Mouse (Mus musculus): ENCODE data around the gene Ovol1. TPM values are rescaled to one million over a fixed set of nuclear protein-coding genes. Genes with fewer than 3 reads are reported as not detected.

The Ovol1 gene
- total RNA-seq, 2 experiments from 2014 or later = not detected

DNA sequence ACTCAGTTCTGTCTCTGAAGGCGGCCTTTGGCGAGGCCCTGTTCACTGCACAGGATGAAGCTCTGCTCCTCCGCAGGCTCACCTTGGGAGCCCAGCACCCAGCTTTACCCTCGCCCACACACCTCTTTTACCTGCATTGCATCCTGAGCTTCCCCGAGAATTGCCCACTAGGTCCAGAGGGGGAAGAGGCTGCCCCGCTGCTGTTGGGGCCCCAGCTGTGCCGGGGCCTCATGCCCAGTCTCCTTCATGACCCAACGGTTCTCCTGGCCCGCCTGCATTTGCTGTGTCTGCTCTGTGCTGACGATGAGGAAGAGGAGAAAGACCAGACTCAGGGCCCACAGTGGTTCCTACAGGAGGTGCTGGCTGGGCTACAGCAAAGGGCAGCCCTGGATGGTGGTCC, 9.1 kb upstream of the Ovol1 start:
- no peak for DNase-seq (ENCODE audit: low spot score in 2 of 2)

DNA sequence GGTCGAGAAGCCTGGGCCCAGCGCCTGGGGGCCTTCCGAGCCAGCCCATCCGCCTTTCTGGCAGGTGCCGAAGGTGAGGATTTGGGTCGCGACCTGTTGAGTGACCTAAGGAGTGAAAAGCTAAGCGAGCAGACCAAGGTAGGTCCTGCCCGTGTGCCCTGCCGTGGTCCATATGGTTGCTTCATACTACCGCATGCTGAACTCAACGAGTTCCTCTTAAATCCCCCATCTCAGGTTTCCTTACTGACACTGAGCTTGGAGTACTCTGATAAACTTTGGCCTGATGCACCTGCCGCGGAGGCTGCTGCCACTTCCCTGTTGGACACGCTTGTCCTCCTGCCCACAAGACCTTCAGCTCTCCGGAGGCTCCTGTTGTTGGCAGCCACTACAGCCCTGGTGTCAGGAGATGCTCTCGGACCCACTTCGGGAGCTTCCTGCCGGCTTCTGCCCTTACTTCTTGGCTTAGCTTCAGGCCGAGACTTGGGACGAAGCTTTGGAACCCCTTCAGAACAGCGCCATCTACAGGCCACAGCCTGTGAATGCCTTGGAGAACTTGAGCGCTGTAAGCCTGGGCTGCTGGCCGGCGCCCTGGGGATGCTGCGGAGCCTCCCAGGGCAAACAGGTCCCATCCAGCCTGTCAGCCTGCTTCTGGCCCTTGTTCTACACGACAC, 8.2 kb upstream of the Ovol1 start:
- DNase-seq (ENCODE audit: low spot score in 2 of 2) = peak; percentile 51 to 81

DNA sequence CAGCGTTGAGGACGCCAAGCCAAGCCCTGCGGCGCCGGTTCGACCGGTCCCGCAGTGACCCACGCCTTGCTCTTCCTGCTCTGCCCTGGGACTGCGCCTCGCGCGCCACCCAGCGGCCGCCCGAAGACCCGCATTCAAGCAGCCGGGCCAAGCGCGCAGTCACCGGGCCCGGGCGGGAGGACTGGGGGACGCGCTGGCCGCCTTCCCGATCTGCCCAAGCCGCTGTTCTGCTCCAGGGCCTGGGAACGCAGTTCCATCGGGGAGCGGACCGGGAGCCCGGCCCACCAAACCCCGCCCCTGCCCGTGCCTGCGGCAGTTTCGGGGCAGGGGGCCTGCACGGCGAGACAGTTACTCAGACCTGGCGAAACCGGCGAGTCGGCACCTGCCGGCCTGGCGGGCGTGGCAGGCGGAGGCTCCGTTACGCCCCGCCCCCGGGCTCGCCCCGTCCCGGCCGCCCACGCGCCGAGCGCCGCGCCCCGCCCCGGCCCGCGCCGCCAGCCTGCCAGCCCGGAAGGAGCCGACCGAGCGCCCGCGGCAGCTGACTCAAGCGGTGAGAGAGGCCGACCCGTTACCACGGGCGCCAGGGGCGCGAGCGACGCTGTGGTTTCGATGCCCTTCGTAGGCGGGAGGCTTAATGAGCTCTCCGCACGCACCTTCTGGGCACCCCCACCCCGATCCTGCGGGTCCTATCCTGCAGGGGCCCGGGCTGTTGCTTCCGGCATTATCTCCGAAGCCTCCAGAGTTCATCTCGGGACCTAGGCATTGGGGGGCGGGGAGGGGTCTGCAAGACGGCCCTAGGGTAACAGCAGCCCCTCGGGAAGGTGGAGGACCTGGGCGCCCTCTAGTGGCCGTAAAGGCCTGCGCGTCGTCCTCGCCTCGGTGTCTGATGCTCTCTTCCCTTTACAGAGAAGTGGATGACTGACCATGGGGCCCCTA, 7.4 kb upstream of the Ovol1 start, which contains the start of gene Ap5b1:
Gene Ap5b1, plus strand, starts transcription at position 492 of the 936 bp plus-strand sequence.
- DNase-seq (ENCODE audit: low spot score in 2 of 2) = peak; percentile 78 to 90

DNA sequence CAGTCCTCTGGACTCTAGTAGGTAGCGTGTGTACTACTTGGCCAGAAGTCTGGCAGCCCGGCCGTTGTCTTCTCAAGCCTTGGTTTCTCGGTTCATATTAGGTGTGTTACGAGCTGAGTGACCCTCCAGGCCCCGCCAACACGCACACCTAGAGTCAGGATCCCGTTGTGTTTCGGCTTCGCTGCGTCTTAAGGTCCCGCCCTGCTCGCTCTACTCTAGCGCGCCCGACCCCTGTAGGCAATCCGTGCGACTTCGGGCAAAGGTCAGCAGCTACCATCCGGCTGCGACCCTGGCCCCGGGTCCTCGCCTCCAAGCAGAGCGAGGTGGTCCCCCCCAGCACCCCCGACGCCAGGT, 6.7 kb upstream of the Ovol1 start:
- no peak for DNase-seq (ENCODE audit: low spot score in 2 of 2)

DNA sequence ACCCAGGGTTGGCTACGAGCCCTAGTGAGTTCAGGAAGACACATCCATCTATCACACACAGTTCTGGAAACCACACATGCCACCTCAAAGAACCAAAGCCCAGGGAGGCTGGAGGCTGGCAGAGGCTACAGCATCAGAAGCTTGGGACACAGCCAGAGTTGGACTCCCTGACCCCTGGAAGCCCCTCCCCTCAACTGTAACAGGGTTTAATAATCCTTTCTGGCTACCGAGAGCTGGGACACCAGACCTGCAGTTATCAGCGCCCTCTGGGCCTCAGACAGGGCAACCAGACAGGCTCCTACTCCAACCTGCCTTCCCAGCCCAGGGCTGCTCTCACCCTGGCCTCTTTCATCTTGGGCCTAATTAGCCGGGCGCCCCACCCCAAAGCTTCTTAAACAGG, 5.9 kb upstream of the Ovol1 start:
- DNase-seq (ENCODE audit: low spot score in 2 of 2) = no peak

DNA sequence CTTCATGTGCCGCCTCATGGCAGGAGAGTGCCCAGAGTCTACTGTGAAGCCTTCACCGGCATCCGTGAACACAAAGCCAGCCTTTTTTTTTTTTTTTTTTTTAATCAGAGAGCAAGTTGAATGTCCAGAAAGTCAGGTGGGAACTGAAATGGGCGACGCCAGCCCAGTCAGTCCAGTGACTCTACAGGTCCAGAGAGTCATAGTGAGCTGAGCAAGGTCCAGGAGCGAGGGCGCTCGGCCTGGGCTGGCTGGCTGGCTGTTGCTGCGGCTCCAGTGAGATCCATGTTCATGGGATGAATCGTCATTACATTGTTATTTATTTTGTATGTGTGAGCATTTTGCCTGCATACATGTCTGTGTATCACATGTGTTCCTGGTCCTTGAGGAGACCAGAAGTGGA, 2.3 kb upstream of the Ovol1 start:
- no peak for DNase-seq (ENCODE audit: low spot score in 2 of 2)

DNA sequence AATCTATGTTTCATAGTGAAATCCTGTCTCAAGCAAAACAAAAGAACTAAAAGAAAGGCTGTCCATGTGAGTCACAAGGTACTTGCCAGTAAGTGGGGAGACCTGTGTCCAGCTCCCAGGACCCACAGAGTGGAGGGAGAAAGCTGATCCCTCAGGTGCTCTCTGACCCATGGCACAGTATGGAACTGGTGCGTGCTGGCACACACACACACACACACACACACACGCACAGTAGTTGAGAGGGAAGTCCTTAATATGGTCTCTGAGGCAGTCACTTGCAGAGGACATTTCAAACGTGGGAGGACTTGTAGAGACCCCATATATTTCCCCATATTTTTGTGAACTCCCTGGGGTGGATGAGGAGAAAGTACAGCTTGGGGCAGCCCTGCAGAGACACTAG, 1.4 kb upstream of the Ovol1 start:
- DNase-seq (ENCODE audit: low spot score in 2 of 2) = no peak

DNA sequence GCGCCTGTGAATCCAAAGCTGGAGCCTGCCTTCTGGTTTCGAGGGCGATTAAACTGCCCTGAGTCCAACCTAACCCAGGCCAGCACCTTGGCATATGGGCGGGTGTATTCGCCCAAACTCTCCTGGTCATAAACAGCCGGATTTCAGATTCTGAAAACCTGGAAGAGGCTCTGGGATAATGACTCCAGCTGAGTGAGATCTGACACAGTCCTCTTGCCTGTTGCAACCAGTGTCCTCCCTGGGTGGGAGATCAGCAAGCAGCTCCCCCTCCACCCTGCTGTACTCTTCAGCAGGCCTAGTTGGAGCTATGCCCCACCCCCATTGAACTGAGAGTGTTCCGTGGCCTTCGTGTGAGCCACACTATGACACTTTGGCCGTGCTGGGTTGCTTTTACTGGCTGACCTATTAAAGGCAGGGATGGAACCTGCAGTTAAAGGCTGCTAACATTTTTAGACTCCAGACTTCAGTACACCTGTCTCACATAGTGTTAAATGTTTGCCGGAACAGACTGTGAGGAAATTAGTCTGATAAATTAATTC, 875 bp upstream of the Ovol1 start:
- DNase-seq (ENCODE audit: low spot score in 2 of 2) = no peak

DNA sequence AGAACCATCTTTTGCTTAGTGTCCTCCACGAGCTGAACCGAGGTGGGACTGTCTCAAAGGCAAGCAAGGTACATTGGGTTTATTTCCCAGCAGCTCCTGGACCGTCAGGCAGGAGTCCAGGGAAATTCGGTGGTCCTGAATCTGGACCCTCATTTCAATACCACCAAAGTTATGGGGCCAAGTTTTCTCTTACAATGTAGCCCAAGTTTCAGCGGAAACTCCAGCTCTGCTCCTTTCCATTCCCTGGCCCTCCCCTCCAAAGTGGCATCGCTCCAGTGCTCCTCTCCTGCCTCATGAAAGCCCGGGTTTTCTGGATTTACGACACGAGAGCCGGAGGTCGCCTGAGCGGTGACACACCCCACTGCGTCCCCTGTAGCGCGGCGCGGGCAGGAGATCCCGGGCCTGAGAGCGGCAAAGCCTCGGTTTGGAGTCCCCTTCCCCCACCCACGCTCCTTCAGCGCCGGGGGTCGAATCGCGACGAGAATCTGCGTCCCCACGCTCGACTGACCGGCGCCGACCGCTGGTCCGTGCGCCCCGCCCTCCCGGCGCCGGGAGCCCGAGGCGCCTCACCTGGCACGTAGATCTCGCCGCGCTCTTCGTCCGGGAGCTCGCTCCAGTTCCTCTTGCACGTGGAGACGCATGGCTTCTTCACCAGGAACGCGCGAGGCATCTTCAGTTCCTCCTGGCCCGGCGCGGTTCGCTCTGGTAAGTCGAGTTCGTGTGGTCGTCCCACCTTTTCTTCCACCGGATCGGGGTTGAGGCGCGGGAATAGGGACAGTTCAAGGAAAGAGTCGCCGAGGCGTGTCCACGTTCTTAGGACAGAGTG, 602 bp downstream of the Ovol1 start:
- no peak for DNase-seq (ENCODE audit: low spot score in 2 of 2)

DNA sequence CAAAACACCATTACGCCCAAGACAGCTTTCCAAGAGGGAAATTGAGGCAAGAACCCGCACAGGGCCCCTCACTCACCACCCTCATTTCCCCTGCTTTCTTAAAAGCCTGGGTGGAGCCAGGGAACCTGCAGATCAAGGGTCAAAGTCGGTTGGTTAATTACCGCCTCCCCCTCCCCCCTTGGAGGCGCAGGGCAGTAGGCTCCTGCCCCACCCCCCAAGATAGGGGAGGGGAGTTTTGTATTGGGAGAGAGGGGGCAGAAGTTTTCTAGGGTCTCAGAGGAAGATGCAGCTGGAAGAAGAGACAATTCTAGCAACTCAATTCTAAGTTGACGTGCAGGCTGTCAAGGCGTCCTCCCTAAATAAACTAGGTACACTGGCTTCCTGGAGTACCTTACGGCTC, 1.2 kb downstream of the Ovol1 start:
- no peak for DNase-seq (ENCODE audit: low spot score in 2 of 2)

DNA sequence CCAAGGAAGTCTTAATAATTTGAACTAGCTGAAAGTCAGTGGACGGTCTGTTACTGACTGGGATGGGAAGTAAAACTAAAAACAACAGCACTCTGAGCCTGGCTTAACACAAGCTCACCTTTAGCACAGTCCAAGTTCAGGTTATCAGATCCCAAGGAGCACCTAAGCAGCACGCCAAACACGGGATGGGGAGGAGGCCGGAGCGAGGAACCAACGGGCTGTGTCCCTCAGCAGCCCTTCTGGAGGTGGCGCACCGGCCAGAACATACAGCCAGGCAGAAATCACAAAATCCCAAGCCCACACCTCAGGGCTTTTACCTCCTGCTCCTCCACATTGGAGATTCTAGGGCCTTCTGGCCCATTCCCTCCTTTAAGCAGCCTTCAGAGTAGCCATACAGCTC, 1.7 kb downstream of the Ovol1 start:
- no peak for DNase-seq (ENCODE audit: low spot score in 2 of 2)

DNA sequence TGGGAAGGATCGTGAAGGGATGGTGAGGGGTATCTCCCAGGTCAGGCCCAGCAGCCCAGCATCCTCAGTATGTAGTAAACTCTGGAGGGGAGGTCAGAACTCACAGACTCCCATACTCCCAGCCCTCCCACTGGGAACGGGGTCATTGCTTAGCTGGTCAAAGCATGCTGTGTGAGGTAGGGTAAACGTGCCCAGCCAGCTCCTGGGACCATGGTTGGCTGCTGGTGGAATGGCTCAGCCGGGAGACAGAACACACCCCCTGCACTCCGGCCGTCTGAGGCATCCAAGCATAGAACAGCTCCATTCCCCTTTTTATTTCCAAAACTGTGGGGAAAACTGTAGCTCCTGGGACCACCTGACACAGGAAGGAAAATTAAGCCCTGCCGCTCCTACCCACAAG, 2.3 kb downstream of the Ovol1 start:
- DNase-seq (ENCODE audit: low spot score in 2 of 2) = no peak

DNA sequence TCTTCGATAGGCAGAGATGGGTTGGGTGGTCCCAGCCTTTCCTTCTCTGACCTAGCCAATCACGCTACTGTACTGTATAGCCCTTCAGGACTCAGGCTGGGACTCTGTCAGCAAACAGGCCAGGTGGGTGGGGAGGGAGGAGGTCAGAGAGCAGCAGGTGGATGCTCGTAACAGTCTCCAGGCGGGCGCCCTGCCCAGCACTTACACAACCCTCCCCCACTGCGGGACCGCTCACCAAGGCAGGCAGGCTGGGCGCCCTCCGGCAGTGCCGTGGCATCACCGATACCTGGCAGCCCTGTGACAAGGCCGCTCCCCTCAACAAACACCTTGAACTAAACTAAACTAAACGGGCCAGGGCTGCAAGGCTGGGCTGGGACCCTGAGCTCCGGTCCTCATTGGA, 6.2 kb downstream of the Ovol1 start:
- no peak for DNase-seq (ENCODE audit: low spot score in 2 of 2)

DNA sequence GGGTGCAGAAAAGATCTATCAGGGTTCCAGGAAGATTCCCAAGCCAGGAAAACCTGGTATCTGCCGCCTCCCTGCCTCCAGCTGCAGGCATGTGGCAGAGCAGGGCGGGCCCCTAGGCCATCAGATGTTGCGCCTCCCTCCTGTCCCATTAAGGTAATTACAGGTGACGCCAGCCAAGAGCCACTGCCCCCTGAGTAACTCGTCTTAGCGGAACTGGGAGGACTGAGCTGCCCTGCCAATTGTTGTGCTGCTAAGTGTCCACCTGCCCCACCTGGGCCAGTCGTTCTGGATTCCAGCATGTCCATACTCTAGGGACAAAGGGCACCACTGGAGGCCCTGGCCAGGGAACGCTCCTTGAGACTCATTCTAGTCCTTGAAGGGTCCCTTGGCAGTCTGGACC, 6.6 kb downstream of the Ovol1 start:
- DNase-seq (ENCODE audit: low spot score in 2 of 2) = no peak

DNA sequence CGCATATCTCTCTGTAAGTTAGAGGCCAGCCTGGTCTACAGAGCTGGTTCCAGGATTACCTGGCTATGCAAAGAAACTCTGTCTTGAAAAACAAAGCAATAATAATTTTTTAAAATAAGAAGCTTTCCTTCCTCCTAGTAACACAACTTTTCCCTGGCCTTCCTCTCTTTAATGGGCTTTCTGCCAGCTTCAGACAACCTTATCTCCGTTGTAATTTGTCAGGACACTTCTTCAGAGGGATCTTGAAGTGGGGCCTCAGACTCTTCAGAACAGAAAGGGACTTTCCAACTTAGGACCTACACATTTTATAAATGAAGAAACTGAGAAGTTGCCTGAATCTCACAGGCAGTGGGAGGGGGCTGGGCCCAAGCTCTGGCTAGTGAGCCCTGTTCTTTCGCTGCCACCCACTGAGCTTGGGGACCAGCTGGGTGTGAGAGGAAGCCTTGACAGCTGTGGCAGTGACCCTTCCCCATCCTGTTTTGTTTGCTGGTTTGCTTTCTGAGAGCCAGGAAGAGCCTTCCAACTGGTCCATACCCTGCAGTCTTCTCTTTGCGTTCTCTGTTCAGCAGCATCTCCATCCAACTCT, 12.9 kb downstream of the Ovol1 start:
- no peak for DNase-seq (ENCODE audit: low spot score in 2 of 2)

DNA sequence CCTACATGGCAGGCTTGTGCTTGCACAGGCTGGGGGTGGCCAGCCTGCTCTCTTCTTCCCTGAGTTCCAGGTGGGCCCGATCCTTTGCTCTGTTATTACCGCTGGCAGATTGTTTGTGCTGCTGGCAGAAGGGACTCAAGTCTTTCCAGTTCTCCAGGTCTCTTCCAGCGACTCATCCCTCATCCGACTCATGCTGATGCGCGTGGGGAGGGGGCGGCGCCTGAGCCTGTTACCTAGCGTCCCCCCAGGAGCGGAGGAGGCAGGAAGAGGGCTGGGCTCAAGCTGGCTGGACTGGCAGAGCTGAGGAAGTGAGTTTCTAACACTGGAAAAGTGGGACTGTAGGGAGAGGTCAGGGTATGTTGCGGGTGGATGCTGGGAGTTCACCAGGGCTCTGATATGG, 16.4 kb downstream of the Ovol1 start:
- no peak for DNase-seq (ENCODE audit: low spot score in 2 of 2)

DNA sequence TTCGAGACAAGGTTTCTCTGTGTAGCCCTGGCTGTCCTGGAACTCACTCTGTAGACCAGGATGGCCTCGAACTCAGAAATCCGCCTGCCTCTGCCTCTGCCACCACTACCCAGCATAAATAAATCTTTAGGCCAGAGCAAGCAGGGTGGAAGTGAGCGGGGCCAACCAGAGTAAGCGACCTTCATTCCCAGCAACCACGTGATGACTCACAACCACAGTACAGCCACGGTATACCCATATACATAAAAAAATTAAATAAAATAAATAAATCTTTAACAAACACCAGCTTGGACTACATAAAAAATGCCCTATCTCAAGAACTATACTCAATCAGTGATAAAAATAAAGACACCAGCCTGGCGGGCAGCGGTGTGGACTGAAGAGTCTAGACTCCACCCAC, 17.1 kb downstream of the Ovol1 start:
- no peak for DNase-seq (ENCODE audit: low spot score in 2 of 2)

DNA sequence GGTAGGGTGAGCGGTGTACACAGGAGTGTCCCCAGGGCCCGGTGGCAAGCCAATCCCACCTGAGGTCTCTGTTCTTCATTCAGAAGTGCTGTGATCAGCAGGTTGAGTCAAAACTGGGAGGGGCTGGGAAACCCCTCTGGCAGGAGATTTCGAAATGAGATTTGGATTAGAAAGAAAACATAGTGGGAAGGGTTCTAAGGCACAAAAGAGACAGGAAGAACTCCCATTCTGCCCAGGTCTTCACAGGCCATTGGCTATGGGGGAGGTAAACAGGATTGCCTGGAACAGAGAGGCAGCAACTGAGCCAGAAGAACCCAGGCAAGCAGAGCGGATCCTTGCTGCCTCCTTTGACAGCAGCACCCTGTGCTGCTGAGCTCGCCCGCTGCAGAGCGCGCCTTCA, 21.7 kb downstream of the Ovol1 start:
- DNase-seq (ENCODE audit: low spot score in 2 of 2) = no peak

DNA sequence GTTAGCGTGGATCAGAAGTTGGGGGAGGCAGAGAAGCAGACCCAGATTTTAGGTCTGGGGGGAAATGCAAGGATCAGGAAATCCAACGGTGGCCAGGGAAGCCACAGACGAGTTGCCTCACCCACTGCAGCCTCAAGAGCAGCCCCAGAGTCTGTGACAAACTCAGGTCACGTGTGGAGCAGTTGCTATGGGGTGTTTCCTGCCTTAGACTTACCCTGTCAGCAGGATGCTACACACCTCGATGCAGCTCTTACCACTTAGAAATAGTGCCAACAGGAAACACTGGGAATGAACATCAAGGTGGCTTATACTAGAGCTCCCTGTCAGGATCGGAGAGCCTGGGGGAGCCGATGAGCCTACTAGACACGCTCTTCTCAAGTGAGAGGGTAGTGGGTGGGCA, 27.9 kb downstream of the Ovol1 start:
- no peak for DNase-seq (ENCODE audit: low spot score in 2 of 2)

DNA sequence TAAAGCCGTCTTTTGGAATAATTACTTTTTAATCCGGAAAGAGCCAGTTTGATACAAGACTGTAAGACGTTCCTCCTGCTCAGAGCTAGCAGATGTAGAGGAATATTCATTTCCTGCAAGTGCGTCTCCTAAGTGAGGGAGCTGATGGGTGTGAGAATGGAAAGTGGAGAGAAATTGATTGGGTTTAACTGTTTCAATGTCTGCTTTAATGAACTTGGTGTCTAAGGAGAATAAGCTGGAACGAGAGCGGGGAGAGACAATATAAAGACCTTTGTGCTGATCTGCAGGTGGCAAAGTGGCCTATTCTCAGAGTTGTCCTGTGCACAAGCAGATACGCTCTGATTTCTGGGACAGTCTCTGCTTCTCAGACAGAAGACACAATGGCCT, 30.3 kb downstream of the Ovol1 start:
- no peak for DNase-seq (ENCODE audit: low spot score in 2 of 2)
